Mouse (Mus musculus): ENCODE measurements around the gene 1700067P10Rik.

The 1700067P10Rik gene

DNA sequence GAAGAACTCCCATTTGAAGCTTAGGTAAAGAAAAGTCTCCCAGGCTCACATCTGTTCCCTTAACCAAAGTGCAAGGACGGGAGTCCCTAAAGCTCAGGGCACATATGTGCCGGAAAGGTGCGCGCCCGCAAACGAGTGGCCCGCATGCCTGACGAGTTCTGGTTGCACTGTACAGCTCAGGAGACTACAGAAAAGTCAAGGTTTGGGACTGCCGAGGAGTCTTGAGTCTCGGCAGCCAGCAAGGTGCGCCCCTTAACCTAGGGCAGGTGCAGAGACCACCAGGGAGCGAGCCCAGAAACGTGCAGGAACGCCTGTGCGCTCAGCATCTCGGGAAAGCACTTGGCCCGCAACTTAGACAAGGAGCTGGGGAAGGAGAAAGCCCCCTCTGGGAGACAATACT, 7.2 kb downstream of the 1700067P10Rik start:
- DNase-seq = peak; percentile 43

DNA sequence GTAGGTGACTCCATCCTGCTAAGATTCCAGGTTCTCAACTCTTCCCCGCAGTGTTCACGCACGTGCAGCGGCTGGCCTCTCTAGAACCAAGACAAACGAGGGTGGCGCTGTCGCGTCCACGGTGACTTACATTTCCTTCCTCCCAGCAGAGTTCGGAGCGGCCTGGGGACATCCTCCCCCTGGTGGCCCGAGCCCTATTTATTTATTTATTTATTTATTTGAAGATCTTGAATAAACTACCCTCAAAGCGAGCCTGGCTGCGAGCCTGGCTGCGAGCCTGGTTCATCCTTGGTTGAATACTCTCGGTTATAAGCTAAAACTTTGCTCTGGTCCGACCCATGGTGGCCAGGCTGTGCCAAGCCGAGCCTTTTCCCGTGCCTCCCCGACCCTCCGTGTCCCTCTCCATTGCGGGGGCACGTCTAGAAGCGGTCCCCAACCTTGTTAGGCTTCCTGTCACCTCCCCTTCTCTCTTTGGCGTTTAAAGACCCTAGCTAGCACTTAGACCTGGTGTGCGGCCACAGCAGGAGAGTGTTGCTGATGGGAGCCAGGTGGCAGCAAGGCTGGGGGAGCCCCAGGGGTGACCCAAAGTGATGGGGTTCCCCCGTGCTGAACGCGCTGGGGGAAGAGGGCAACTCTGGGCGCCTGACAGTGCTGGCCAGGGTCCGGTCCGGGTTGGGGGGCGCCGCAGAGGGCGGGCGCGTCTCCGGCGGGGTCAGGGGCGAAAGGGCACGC, 8.1 kb downstream of the 1700067P10Rik start:
- peak; percentile 86 for DNase-seq

DNA sequence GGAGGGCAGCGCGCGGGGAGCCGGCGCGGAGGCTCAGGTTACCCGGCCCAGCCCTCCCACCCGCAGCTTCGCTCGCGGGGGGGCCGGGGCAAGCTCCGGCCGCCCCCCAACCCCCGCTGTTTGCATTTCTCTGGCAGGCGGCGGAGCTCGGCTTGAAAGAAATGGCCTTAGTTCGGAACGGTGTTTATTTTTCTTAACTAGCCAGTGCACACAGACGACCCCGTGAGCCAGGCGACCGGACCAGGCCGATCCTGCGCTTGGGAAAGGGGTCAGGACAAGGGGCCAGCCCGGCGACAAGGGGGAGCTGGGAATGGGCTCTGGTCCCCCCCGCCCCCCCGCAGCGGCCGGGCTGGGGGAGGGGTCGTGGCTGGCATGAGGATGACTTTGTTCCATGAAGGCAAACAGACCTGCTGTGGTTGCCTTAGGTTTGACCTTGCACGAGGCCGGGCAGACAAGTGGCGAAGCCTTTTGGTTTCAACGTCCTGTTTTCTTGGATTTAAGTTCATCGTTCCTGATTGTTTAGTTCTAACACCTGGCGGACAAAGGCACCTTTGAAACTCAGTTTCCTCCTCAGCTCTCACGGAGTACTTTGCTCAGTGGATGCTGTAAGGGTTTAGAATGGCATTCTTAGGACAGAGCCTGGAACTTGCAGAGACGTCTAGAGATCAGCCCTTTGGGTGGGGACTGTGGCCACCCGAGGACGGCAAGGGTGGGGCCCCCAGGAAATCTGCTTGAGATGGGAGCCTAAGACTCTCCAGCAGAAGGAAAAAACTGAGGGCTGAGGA, 8.8 kb downstream of the 1700067P10Rik start:
- DNase-seq = peak; percentile 79

DNA sequence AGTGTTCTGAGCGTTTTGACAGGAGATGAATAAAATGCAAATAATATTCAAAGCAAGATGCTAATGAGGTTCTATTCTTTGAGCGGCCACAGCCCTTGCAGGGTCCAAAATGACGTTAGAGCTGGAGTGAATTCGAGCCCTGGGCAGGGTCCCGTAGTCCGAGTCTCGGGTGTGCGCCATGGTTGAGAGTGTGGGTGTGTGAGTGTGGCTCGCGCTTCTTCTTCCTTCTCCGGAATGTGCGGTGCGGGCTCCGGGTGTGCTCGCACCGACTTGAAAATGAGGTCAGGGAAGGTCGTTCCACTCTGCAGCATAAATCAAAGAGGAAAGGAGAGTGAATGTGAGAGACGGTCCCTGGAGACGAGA, 9.4 kb downstream of the 1700067P10Rik start:
- DNase-seq = peak; percentile 72

DNA sequence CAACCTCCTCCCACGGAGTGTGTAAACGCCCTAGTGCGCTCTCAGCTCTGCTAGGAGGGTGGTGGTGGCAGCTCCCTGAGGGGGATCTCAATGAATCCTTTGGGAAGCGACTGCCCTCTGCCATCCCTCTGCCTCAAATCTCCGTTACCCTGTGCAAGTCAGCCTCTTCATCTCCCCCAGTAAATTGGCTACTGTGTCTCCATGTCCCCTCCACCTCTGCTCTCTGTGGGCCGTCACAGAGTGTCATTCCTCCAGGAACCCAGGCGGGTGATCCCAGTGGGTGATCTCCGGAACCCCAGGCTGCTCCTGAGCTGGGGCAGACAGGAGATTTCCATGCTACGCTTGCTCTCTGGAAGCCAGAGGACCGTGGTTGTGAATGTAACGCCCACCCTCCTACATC, 10.2 kb downstream of the 1700067P10Rik start:
- peak; percentile 11 for DNase-seq

DNA sequence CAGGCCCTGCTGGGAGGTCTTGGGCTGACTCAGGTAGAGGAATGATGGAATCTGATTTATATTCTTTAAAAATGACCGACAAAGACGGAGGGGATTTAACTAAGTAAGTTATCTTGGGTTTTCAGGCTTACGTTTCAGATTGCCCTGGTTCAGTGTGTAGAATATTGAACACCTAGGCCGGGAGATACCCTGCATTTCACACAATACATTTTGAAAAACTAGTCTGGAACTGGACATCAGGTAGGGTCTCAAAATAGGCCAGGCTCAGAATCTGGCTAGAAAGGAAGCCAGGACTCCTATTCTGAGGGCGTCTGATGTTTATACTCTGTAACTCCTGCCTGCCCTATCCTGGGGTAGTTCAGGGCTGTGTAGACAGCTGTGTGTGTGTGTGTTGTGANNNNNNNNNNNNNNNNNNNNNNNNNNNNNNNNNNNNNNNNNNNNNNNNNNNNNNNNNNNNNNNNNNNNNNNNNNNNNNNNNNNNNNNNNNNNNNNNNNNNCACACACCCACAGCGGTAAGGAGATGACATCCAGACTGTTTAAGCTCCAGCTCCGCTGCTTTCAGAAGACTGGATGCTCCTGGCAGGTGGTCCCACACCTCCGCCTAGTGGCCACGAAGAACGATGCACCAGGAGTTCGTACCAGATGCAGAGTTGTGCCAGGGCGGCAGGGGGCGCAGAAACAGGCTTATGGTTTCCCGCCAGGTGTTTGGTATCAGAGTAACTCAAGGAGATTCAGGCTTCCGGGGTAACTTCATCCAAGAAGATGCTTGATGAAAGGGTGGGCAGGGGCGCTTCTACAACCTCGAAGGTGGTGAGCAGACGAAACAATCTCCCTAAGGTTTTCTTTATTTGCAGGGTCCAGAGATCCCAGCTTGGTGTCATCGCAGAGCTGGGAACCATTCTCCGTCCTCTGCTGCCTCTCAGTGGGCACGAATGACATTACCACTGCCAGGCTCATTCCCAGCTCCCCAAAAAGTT, 11.6 kb downstream of the 1700067P10Rik start:
- DNase-seq = peak; percentile 93

DNA sequence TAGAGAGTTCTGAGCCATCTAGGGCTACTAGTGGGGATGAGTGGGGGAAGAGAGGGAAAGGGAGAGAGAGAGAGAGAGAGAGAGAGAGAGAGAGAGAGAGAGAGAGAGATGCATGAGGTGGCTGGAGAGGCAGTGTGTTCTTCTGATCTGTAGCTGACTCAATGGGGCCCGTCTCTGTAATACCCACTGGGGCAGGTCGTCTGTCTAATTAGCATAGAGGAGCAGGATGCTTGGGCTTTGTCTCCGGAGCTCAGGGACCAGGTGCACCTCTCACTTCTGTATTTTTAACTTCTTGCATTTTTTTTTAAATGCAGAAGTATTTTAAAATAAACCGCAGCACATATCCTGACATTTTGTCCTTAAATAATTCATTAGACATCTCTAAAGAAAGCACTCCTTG, 18.2 kb downstream of the 1700067P10Rik start:
- DNase-seq = no peak

DNA sequence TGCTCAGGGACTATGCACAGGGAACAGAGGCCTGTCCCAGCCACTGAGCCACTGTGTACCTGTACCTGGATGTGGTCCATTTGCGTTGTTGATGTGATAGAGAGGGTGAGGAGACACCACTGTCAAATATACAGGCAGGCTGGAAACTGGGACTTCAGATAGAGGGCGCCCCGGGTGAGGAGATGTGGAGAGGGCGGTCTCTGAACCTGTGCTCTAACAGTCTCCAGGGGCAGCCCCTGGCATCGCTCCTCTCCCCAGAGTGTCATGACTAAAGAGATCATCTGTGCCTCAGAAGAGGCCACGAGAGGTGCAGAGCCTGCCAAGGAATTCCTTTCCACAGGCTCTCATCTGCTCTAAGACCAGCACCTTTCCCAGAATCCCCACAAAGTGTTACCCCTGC, 18.7 kb downstream of the 1700067P10Rik start:
- no peak for DNase-seq

DNA sequence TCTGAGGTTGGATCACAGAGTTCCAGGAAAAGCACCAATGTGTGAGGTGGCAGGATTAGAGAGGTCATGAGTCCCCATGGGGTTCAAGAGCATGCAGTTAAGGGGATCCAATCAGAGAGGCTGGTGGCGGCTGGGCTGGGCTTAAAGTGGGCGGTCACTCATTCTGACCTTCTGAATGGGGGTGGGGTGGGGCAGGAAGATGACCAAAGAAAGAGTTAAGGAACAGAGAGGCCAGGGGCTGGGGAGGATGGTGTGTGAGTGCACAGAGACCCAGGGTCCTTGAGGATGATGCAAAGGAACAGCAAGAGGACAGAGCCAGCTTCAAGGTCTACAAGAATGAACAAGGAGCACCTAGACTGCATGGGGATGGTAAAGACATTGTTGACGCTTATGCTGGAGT, 19.4 kb downstream of the 1700067P10Rik start:
- no peak for DNase-seq

DNA sequence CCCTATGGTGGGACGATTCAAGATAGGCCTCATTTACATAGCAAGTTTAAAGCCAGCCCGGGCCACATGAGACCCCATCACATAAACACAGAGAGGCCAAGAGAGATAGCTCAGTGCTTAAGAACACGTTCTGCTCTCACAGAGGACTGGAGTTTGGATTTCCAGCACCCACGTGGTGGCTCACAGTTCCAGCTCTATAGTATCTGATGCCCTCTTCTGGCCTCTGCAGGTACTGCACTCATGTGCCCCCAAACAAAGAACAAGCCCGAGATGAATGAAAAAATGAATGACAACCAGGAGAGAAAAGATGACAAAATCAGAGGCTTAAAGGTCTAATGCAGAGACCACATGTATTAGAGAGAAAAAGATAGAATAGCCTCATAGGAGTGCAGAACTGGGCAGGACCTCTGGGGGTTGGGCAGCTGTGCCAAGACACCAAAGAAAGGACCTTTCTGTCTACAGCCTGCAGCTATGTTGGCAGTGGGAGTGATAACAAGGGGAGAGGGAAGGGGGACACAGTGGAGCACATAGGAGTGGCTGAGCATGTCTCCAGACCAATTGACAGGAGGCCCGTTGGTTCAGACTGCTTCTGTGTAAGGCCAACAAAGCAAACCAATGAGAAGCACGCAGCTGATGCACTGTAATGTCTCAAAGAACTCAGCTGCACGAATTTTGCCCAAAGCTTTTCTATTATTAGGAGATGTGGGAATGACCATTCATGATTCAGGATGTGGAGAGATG, 21.6 kb downstream of the 1700067P10Rik start:
- DNase-seq = peak; percentile 59

DNA sequence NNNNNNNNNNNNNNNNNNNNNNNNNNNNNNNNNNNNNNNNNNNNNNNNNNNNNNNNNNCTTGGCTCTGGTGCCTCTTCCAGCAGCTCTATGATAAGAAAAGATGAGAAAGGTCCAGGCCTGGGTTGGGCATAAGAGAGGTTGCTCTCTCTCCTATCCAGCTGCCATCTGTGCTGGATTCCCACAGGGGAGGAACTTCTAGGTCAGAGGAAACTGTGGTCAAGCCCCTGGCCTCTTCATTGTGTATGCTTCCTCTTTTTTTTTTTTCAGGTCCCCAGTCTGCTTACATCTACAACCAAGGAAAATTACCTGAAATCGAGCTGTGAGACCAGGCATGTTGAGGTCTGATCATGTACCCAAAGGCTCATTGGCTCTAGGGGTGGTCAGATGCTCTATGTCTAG, 29.5 kb downstream of the 1700067P10Rik start:
- DNase-seq = no peak

DNA sequence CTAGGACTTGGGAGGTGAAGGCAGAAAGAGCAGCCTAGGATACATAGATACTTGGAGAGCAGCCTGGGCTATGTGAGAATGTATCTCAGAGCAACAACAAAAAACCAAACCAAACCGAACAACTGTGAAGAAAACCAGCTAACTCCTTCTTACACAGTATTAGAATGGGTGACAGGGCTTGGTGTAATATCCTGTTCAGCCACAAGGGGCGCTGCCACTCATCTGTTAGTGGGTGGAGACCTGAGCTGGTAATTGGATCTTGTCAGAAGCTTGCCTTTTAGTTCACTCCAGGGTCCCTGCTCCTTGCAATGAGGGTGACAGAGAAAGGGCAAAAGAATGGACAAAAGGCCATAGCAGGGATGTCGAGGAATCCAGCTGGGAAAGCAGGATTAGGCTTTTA, 30.5 kb downstream of the 1700067P10Rik start:
- peak; percentile 81 for DNase-seq

DNA sequence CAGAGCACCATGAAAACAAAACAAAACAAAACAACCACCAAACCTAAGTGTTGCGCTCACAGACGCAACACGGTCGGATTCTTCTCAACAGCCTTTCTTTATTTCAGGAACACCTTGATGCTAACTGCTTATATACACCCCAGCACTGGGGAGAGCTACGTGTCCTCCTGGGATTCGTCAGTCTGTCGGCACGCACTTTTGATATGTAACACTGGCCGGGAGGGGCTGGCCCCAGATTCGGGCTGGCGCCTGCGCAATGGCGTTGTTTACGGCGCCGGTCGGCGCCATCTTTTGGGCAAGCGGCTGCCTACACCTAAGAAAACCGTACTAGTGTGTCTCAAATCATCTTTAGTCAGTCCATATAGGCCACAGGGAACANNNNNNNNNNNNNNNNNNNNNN, 31.3 kb downstream of the 1700067P10Rik start:
- DNase-seq = no peak

DNA sequence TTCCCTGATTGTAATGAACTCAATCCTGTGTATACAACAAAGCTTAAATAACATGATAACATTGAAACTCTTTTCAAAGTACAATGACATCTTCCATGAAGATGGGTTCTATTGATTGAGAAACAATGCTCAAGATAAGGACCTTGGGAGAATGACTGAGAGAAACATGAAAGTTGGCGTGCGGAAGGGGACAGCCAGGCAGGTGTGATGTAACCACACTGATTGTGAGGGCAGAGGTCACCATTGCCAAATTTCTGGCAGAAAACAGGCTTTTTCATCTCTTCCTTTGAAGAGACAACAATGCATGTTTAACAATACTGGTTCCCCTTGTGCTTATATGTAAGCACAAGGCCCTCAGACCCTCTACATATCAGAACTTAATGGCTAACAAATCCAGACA, 43.7 kb downstream of the 1700067P10Rik start:
- no peak for DNase-seq

All from embryo, embryonic 11 days (tissue).